Mouse (Mus musculus) heart, postnatal 0 days (tissue): ENCODE measurements at regions not wholly inside any gene's neighbourhood (a gene's known extent, or its start where the extent isn't known, plus 50 kb on each side); places are given as distances from the start of the nearest gene placed in this dataset.

Experiments used
- CTCF ChIP-seq: IDR thresholded peaks from 2 replicates; pipeline ENCODE4 v1.5.1; 2016; ENCODE audit warnings: antibody characterized with exemption, control low read depth, low read depth
- EP300 ChIP-seq: IDR thresholded peaks from 2 replicates; pipeline ENCODE4 v1.6.1; 2016; ENCODE audit warnings: antibody characterized with exemption, low read depth

DNA sequence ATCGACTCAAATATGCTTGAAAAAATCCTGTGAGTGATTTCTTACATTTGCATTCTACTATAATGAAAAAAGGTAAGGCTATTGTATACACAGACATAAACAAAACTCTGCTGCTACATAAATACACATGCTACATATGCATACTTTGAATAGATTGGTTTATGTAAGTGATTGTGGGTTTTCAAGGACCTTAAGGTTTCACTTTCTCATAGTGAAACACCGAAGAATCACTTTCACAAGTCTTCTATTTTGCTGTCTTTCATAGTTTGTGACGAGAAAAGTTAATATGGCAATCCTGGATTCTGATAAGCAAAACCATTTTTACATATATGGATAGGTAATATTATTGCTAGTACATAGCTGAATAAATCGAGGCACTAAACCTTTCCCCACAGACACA is 62.5 kb upstream of the Mad2l1 start:
- TF ChIP-seq EP300 (no peak), CTCF (no peak)
